Mouse (Mus musculus): ENCODE measurements around the gene Maz.

GRCm38 (mm10) chr7:127003620-127004019 lies 23.2 kb downstream of the Maz start:
- no peak for TF ChIP-seq EP300 (IDR thresholded peaks at IDR 0.05; ENCODE audit: low read depth)
- TF ChIP-seq CTCF (IDR thresholded peaks at IDR 0.05; ENCODE audit: low read depth), result no peak

Data from heart, postnatal 0 days (tissue).